Mouse (Mus musculus): ENCODE measurements around the gene H2-Eb2. TPM values are rescaled to one million over a fixed set of nuclear protein-coding genes. Genes with fewer than 3 reads are reported as not detected.

H2-Eb2 gene
- total RNA-seq (2014; rRNA removed; ENCODE audit: low replicate concordance): not detected in 2 replicates
- not detected in 2 replicates for polyA plus RNA-seq (2015; fragmentation: Nextera tagmentation; extraction: Ambion mirVana)

DNA sequence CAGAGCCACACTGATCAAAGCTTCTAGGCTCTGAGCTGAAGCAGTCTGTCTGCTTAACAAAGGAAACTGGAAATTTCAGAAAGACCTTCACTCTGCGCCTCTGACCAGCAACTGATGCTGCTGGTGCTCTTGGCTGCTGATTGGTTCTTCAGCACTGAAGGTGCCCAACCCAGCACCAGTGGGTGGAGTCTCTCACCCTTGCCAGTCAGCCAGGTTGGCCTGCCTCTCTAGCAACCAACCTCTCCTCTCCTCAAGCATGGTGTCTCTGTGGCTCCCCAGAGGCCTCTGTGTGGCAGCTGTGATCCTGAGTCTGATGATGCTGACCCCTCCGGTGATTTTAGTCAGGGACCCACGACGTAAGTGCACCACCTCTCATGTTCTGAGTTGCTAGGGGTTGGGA, at the start of gene H2-Eb2:
TSS of gene H2-Eb2 (plus strand) at position 230 of the 400 bp plus-strand sequence.
- 45% methylated on average over 4 of the region's 4 CpGs for WGBS
- no peaks in the 10 kb centered on the region for H3K27me3 ChIP-seq (ENCODE audit: control insufficient read depth, insufficient read depth, low read length)
- no peak within 1 kb of the TSS for H3K9ac ChIP-seq (replicated peaks; ENCODE audit: low read depth, low read length)
- no peak within 1 kb of the TSS for H3K4me3 ChIP-seq (ENCODE audit: low read depth, low read length)
- TF ChIP-seq EP300 (IDR thresholded peaks at IDR 0.05; ENCODE audit: low read depth) (no peak), CTCF (IDR thresholded peaks at IDR 0.05; ENCODE audit: low read depth) (no peak)
- no peak within 1 kb of the TSS for H3K4me2 ChIP-seq (ENCODE audit: low read depth, low read length)
- no peak for ATAC-seq (ENCODE audit: insufficient read depth, low read depth)
- H3K36me3 ChIP-seq (replicated peaks; ENCODE audit: control insufficient read depth, insufficient read depth, low read length): no peaks in the 10 kb centered on the region
- no peaks in the 10 kb centered on the region for H3K9me3 ChIP-seq (replicated peaks; ENCODE audit: control insufficient read depth, low read length)
- no peaks in the 10 kb centered on the region for H3K4me1 ChIP-seq (ENCODE audit: control insufficient read depth, insufficient read depth)
- H3K27ac ChIP-seq (ENCODE audit: low read depth): no peak within 1 kb of the TSS
- no peak for DNase-seq (ENCODE audit: low spot score)

DNA sequence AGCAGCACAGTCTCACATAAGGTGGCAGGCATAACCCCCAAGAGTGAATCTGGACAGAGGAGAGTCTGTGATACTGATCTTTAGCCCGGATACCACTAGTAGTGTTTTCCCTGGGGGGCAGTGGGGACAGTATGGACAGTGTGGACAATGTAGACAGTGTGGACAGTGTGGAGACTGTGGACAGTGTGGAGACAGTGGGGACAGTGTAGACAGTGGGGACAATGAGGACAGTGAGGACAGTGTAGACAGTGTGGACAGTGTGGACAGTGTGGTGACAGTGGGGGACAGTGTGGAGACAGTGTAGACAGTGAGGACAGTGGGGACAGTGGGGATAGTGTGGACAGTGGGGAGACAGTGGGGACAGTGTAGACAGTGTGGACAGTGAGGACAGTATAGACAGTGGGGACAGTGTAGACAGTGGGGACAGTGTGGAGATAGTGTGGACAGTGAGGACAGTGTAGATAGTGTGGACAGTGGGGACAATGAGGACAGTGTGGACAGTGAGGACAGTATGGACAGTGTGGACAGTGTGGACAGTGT, 44.9 kb upstream of the H2-Eb2 start:
- Histone ChIP-seq H3K4me1 (ENCODE audit: control insufficient read depth, insufficient read depth) (no peaks in the 10 kb centered on the region), H3K36me3 (replicated peaks; ENCODE audit: control insufficient read depth, insufficient read depth, low read length) (no peaks in the 10 kb centered on the region), H3K9ac (replicated peaks; ENCODE audit: low read depth, low read length) (no peak overlapping the region), H3K27me3 (ENCODE audit: control insufficient read depth, insufficient read depth, low read length) (no peaks in the 10 kb centered on the region), H3K27ac (ENCODE audit: low read depth) (no peak overlapping the region), H3K4me3 (ENCODE audit: low read depth, low read length) (no peak overlapping the region), H3K9me3 (replicated peaks; ENCODE audit: control insufficient read depth, low read length) (peaks cover 4% of the 10 kb centered on the region; the same call in 1 of the 2 replicates), H3K4me2 (ENCODE audit: low read depth, low read length) (no peak overlapping the region)
- 59% methylated on average over 1 of the region's 1 CpGs for WGBS
- TF ChIP-seq CTCF (IDR thresholded peaks at IDR 0.05; ENCODE audit: low read depth): no peak
- TF ChIP-seq EP300 (IDR thresholded peaks at IDR 0.05; ENCODE audit: low read depth): no peak
- DNase-seq (ENCODE audit: low spot score) (no peak), ATAC-seq (ENCODE audit: insufficient read depth, low read depth) (no peak)

DNA sequence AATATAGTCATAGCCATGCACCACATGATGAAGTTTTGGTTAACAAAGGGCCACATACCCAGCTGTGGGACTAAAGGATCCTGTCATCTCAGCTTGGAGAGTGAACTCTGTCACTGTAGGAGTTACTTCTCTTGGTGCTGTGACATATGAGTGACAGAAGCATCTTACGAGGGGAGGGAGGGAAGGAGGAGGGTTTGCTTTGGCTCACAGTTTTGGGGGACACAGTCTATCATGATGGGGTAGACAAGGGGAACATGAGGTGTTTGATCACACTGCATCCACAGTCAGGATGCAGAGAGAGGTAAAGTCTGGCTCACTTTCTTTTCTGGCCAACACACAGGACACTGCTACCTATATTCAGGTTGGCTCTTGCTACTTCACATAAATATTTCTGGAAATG, 43.6 kb upstream of the H2-Eb2 start:
- no peak for DNase-seq (ENCODE audit: low spot score)
- no peak for TF ChIP-seq EP300 (IDR thresholded peaks at IDR 0.05; ENCODE audit: low read depth)
- TF ChIP-seq CTCF (IDR thresholded peaks at IDR 0.05; ENCODE audit: low read depth): no peak
- no peak overlapping the region for H3K4me3 ChIP-seq (ENCODE audit: low read depth, low read length)

DNA sequence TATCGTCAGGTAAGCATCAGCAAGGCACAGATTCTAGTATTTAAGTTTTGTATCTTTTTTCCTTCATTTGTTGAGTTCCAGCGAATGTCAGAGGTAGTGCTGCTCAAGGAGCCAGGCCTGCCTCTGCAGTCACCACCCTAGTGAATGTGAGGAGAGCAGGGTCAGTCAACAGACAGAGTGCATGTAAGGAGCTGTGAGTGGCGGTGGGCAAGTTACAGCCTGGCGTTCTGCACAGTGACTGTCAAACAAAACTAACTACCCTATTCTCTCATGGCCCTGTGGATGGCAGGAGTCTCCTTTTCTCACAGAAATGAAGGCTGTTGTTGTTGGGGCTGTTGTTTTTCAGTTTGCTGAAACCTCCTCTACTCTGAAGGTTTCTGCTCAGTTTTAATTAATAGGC, 40.1 kb upstream of the H2-Eb2 start:
- TF ChIP-seq EP300 (IDR thresholded peaks at IDR 0.05; ENCODE audit: low read depth) (no peak), CTCF (IDR thresholded peaks at IDR 0.05; ENCODE audit: low read depth) (no peak)
- H3K36me3 ChIP-seq (replicated peaks; ENCODE audit: control insufficient read depth, insufficient read depth, low read length): no peaks in the 10 kb centered on the region
- H3K27me3 ChIP-seq (ENCODE audit: control insufficient read depth, insufficient read depth, low read length): no peaks in the 10 kb centered on the region
- no peaks in the 10 kb centered on the region for H3K9me3 ChIP-seq (replicated peaks; ENCODE audit: control insufficient read depth, low read length)
- DNase-seq (ENCODE audit: low spot score) (no peak), ATAC-seq (ENCODE audit: insufficient read depth, low read depth) (no peak)
- H3K9ac ChIP-seq (replicated peaks; ENCODE audit: low read depth, low read length): no peak overlapping the region
- H3K4me1 ChIP-seq (ENCODE audit: control insufficient read depth, insufficient read depth): no peaks in the 10 kb centered on the region
- H3K4me2 ChIP-seq (ENCODE audit: low read depth, low read length): no peak overlapping the region
- no peak overlapping the region for H3K4me3 ChIP-seq (ENCODE audit: low read depth, low read length)
- 67% methylated on average over 4 of the region's 4 CpGs for WGBS
- H3K27ac ChIP-seq (ENCODE audit: low read depth): no peak overlapping the region

More for the DNA sequence above, 43.6 kb upstream of the H2-Eb2 start:
- no peak for ATAC-seq (ENCODE audit: insufficient read depth, low read depth)
- Histone ChIP-seq H3K4me2 (ENCODE audit: low read depth, low read length) (no peak overlapping the region), H3K4me1 (ENCODE audit: control insufficient read depth, insufficient read depth) (no peaks in the 10 kb centered on the region), H3K9me3 (replicated peaks; ENCODE audit: control insufficient read depth, low read length) (no peaks in the 10 kb centered on the region; the same call in 1 of the 2 replicates), H3K36me3 (replicated peaks; ENCODE audit: control insufficient read depth, insufficient read depth, low read length) (no peaks in the 10 kb centered on the region), H3K27me3 (ENCODE audit: control insufficient read depth, insufficient read depth, low read length) (no peaks in the 10 kb centered on the region), H3K27ac (ENCODE audit: low read depth) (no peak overlapping the region), H3K9ac (replicated peaks; ENCODE audit: low read depth, low read length) (no peak overlapping the region)
- 65% methylated on average over 1 of the region's 1 CpGs for WGBS

DNA sequence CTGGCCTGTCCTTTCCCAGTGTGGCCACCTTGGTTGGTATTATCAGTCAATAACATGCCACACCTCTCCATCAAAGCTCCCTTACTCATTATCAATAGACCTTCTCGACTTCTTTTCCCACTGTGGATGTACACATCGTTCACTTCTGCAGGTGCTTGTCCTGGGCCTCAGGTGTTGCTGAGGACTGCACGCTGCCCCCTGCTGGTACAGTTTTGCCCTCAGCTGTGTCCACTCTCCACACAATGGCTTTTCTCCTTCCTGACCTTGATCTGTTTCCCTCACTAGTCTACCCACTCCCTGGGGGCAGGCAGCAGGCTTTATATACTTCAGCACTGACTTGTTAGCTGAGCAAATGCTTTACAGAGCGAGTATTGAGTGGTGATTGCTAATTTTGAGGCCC, 39.6 kb upstream of the H2-Eb2 start:
- no peaks in the 10 kb centered on the region for H3K27me3 ChIP-seq (ENCODE audit: control insufficient read depth, insufficient read depth, low read length)
- TF ChIP-seq EP300 (IDR thresholded peaks at IDR 0.05; ENCODE audit: low read depth) (no peak), CTCF (IDR thresholded peaks at IDR 0.05; ENCODE audit: low read depth) (peak; percentile 37)
- H3K27ac ChIP-seq (ENCODE audit: low read depth): no peak overlapping the region
- no peaks in the 10 kb centered on the region for H3K9me3 ChIP-seq (replicated peaks; ENCODE audit: control insufficient read depth, low read length)
- no peak overlapping the region for H3K9ac ChIP-seq (replicated peaks; ENCODE audit: low read depth, low read length)
- no peak for DNase-seq (ENCODE audit: low spot score)
- no peaks in the 10 kb centered on the region for H3K4me1 ChIP-seq (ENCODE audit: control insufficient read depth, insufficient read depth)
- no peak overlapping the region for H3K4me3 ChIP-seq (ENCODE audit: low read depth, low read length)
- H3K36me3 ChIP-seq (replicated peaks; ENCODE audit: control insufficient read depth, insufficient read depth, low read length): no peaks in the 10 kb centered on the region
- ATAC-seq (ENCODE audit: insufficient read depth, low read depth): no peak
- H3K4me2 ChIP-seq (ENCODE audit: low read depth, low read length): no peak overlapping the region
- 31% methylated on average over 4 of the region's 4 CpGs for WGBS

DNA sequence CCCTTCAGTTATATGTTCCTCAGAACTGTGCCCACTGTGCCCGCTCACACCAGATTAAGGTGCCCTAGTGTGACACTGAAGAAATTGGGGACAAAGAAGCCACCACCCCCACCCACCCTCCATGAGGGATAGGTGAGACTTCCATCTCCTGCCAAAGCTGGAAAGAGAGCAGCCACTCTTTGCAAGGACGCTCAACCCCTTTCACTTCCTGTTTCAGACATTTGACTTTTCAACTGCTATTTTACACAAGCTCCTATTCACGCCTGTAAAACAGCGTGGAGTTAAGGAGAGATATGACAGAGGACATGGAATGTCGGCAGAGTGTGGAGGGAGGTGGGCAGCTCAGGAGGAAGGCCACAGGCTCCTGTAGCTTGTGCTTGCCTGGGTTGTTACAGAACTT, 39.0 kb upstream of the H2-Eb2 start:
- Histone ChIP-seq H3K4me2 (ENCODE audit: low read depth, low read length) (no peak overlapping the region), H3K4me3 (ENCODE audit: low read depth, low read length) (no peak overlapping the region), H3K9me3 (replicated peaks; ENCODE audit: control insufficient read depth, low read length) (no peaks in the 10 kb centered on the region), H3K4me1 (ENCODE audit: control insufficient read depth, insufficient read depth) (no peaks in the 10 kb centered on the region), H3K27ac (ENCODE audit: low read depth) (no peak overlapping the region), H3K27me3 (ENCODE audit: control insufficient read depth, insufficient read depth, low read length) (no peaks in the 10 kb centered on the region), H3K9ac (replicated peaks; ENCODE audit: low read depth, low read length) (no peak overlapping the region), H3K36me3 (replicated peaks; ENCODE audit: control insufficient read depth, insufficient read depth, low read length) (no peaks in the 10 kb centered on the region)
- whole genome bisulfite sequencing: 54% methylated on average over 5 of the region's 5 CpGs
- DNase-seq (ENCODE audit: low spot score) (no peak), ATAC-seq (ENCODE audit: insufficient read depth, low read depth) (no peak)
- no peak for TF ChIP-seq EP300 (IDR thresholded peaks at IDR 0.05; ENCODE audit: low read depth)
- TF ChIP-seq CTCF (IDR thresholded peaks at IDR 0.05; ENCODE audit: low read depth): no peak

Measured in heart, postnatal 0 days (tissue).